Mouse (Mus musculus) E14TG2a.4 (cell line): ENCODE measurements around the gene Topbp1.
"Not testable (repeated sequence)": the region's sequence is repeated elsewhere in the genome, so short reads cannot be mapped to it uniquely, and the experiment has no call there.

Experiments
- H3K27me3 ChIP-seq: 2 replicates; pipeline ENCODE4 v1.6.1; 2014; ENCODE audit warnings: low read length, control low read depth; ENCODE audit not compliant: insufficient read depth
- H3K36me3 ChIP-seq: 2 replicates; pipeline ENCODE4 v1.6.1; 2014; ENCODE audit warnings: low read length, control low read depth; ENCODE audit not compliant: insufficient read depth
- H3K4me1 ChIP-seq: replicated peaks from 2 replicates; pipeline ENCODE4 v1.6.1; 2014; ENCODE audit warnings: low read depth, low read length, control low read depth
- H3K4me3 ChIP-seq: replicated peaks from 2 replicates; pipeline ENCODE4 v1.5.1; 2014; ENCODE audit warnings: mild to moderate bottlenecking, low read length
- H3K9me3 ChIP-seq: 2 replicates; pipeline ENCODE4 v1.6.1; 2014; ENCODE audit warnings: low read length, control low read depth
- CTCF ChIP-seq: conservative IDR thresholded peaks from 2 replicates; pipeline ENCODE4 v1.5.1; 2014; ENCODE audit warnings: low read length
- NANOG ChIP-seq: IDR thresholded peaks from 2 replicates; pipeline ENCODE4 v1.6.1; 2014; ENCODE audit warnings: borderline replicate concordance, low read length, mixed read lengths
- POU5F1 ChIP-seq: IDR thresholded peaks from 2 replicates; pipeline ENCODE4 v1.6.1; 2014; ENCODE audit warnings: low read length, borderline replicate concordance

The Topbp1 gene

GRCm38 (mm10) chr9:103326449-103326848 lies 21.4 kb downstream of the Topbp1 start:
- Histone ChIP-seq H3K4me1 (peaks cover 16% of the 10 kb centered on the region), H3K9me3 (no peaks in the 10 kb centered on the region), H3K4me3 (no peak overlapping the region), H3K36me3 (peaks cover 100% of the 10 kb centered on the region), H3K27me3 (no peaks in the 10 kb centered on the region)
- TF ChIP-seq CTCF (no peak), NANOG (no peak), POU5F1 (no peak)

GRCm38 (mm10) chr9:103332663-103333062 lies 27.6 kb downstream of the Topbp1 start:
- no peak for TF ChIP-seq NANOG
- no peak for TF ChIP-seq POU5F1
- Histone ChIP-seq H3K9me3 (no peaks in the 10 kb centered on the region), H3K27me3 (no peaks in the 10 kb centered on the region), H3K4me1 (no peaks in the 10 kb centered on the region), H3K4me3 (no peak overlapping the region), H3K36me3 (peaks cover 100% of the 10 kb centered on the region)

- Histone ChIP-seq H3K4me1 (no peaks in the 10 kb centered on the region), H3K4me3 (no peak overlapping the region), H3K27me3 (no peaks in the 10 kb centered on the region), H3K36me3 (peaks cover 97% of the 10 kb centered on the region), H3K9me3 (no peaks in the 10 kb centered on the region)
- TF ChIP-seq NANOG (no peak), POU5F1 (no peak), CTCF (no peak)
Measured at GRCm38 (mm10) chr9:103336912-103337311, 31.9 kb downstream of the Topbp1 start.

GRCm38 (mm10) chr9:103347045-103347444 lies 42.0 kb downstream of the Topbp1 start:
- TF ChIP-seq CTCF = no peak
- no peak overlapping the region for H3K4me3 ChIP-seq

GRCm38 (mm10) chr9:103347996-103348490 lies 43.0 kb downstream of the Topbp1 start:
- Histone ChIP-seq H3K4me1 (peaks cover 13% of the 10 kb centered on the region), H3K27me3 (no peaks in the 10 kb centered on the region), H3K9me3 (no peaks in the 10 kb centered on the region), H3K36me3 (peaks cover 99% of the 10 kb centered on the region), H3K4me3 (no peak overlapping the region)
- TF ChIP-seq POU5F1 (no peak), NANOG (no peak), CTCF (no peak)

More at GRCm38 (mm10) chr9:103347045-103347444, 42.0 kb downstream of the Topbp1 start:
- H3K36me3 ChIP-seq = peaks cover 99% of the 10 kb centered on the region
- no peaks in the 10 kb centered on the region for H3K9me3 ChIP-seq
- H3K4me1 ChIP-seq = peaks cover 13% of the 10 kb centered on the region
- no peaks in the 10 kb centered on the region for H3K27me3 ChIP-seq

- Histone ChIP-seq H3K27me3 (no peaks in the 10 kb centered on the region), H3K4me1 (peaks cover 13% of the 10 kb centered on the region), H3K9me3 (no peaks in the 10 kb centered on the region), H3K36me3 (peaks cover 99% of the 10 kb centered on the region), H3K4me3 (no peak overlapping the region)
- TF ChIP-seq NANOG (no peak), POU5F1 (no peak), CTCF (no peak)
Measured at GRCm38 (mm10) chr9:103348791-103349190, 43.8 kb downstream of the Topbp1 start.

- H3K27me3 ChIP-seq, H3K9me3 ChIP-seq, H3K4me3 ChIP-seq: not testable (repeated sequence)
- H3K36me3 ChIP-seq = peaks cover 88% of the 10 kb centered on the region
- H3K4me1 ChIP-seq = peaks cover 24% of the 10 kb centered on the region
Measured at GRCm38 (mm10) chr9:103353500-103354260, 48.7 kb downstream of the Topbp1 start.

- Histone ChIP-seq H3K9me3 (no peaks in the 10 kb centered on the region), H3K4me3 (no peak overlapping the region), H3K36me3 (peaks cover 88% of the 10 kb centered on the region), H3K4me1 (peaks cover 50% of the 10 kb centered on the region), H3K27me3 (no peaks in the 10 kb centered on the region)
- TF ChIP-seq NANOG (no peak), CTCF (peak; percentile 24)
Measured at GRCm38 (mm10) chr9:103357893-103358292, 52.9 kb downstream of the Topbp1 start.

GRCm38 (mm10) chr9:103358545-103358944 lies 53.5 kb downstream of the Topbp1 start:
- H3K4me1 ChIP-seq = peaks cover 55% of the 10 kb centered on the region
- no peak overlapping the region for H3K4me3 ChIP-seq
- peaks cover 88% of the 10 kb centered on the region for H3K36me3 ChIP-seq
- H3K27me3 ChIP-seq = no peaks in the 10 kb centered on the region
- no peaks in the 10 kb centered on the region for H3K9me3 ChIP-seq
- no peak for TF ChIP-seq CTCF
- no peak for TF ChIP-seq POU5F1
- no peak for TF ChIP-seq NANOG
